Mouse (Mus musculus) hindbrain, embryonic 10.5 days (tissue): ENCODE results near the gene Ctu2. TPM values are rescaled to one million over a fixed set of nuclear protein-coding genes. Genes with fewer than 3 reads are reported as not detected.

Experiments
- polyA plus RNA-seq: library from polyadenylated mRNA; unstranded; fragments of >200 nt; fragmentation: Nextera tagmentation; extraction: Ambion mirVana; gene quantifications from 2 replicates; pipeline ENCODE4 v1.2.1, GENCODE M21; 2016

The Ctu2 gene
- polyA plus RNA-seq, 1 experiment from 2014 or later: 74.7 TPM

Other genes with a start within 250 kb of the Ctu2 start
- gene Zfpm1, start 194.0 kb upstream of the Ctu2 start, polyA plus RNA-seq: 1.6 and 2.4 TPM in 2 replicates
- gene Trhr2, start 115.4 kb upstream of the Ctu2 start, polyA plus RNA-seq: not detected in 2 replicates
- gene Zc3h18, start 99.5 kb upstream of the Ctu2 start, polyA plus RNA-seq: 67.6 and 75.0 TPM in 2 replicates
- gene Il17c, start 54.1 kb upstream of the Ctu2 start, polyA plus RNA-seq: not detected in 2 replicates
- 75.4 and 76.6 TPM in 2 replicates for gene Cyba, start 43.2 kb upstream of the Ctu2 start, polyA plus RNA-seq
- gene Mvd, start 32.7 kb upstream of the Ctu2 start, polyA plus RNA-seq: 61.8 and 65.1 TPM in 2 replicates
- gene Snai3, start 15.4 kb upstream of the Ctu2 start, polyA plus RNA-seq: 0.16 TPM in 1 of 2 replicates, not detected in the other
- 31.8 and 33.6 TPM in 2 replicates for gene Rnf166, start 79 bp upstream of the Ctu2 start, polyA plus RNA-seq
- 6.5 and 9.2 TPM in 2 replicates for gene Piezo1, start 75.2 kb downstream of the Ctu2 start, polyA plus RNA-seq
- 56.0 and 64.3 TPM in 2 replicates for gene Cdt1, start 91.9 kb downstream of the Ctu2 start, polyA plus RNA-seq
- 237 and 268 TPM in 2 replicates for gene Aprt, start 100.8 kb downstream of the Ctu2 start, polyA plus RNA-seq
- 7.1 and 7.2 TPM in 2 replicates for gene Galns, start 135.3 kb downstream of the Ctu2 start, polyA plus RNA-seq
- 53.3 and 68.5 TPM in 2 replicates for gene Trappc2l, start 135.5 kb downstream of the Ctu2 start, polyA plus RNA-seq
- gene Pabpn1l, start 146.6 kb downstream of the Ctu2 start, polyA plus RNA-seq: not detected in 2 replicates
- 2.2 and 5.4 TPM in 2 replicates for gene Cbfa2t3, start 223.0 kb downstream of the Ctu2 start, polyA plus RNA-seq